Mouse (Mus musculus): ENCODE measurements around the gene Tbcel. TPM values are rescaled to one million over a fixed set of nuclear protein-coding genes. Genes with fewer than 3 reads are reported as not detected.
A peak's percentile ranks its signal among the peaks of the same experiment; 100 is the strongest.

The Tbcel gene
- total and polyA plus RNA-seq, 2 experiments: 22.2 to 34.3 TPM

DNA sequence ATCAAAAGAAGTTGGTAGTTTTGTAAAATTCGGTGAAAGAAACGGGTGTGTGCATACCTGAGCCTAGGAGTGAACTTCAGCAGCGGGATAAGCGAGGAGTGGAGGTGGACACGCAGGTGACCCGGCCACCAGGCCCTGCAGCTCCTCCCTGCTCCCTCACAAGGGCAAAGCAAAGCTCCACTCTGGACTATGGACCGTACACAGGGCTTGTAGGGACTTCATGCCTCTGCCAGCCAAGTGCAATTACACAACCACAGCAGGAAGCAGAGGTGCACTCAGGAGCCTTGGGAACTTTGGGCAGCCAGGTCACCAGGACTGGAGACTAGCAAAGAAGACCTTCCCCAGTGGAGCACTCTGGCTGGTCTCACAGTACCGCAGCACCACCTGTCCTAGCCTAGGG is 50.1 kb downstream of the Tbcel start:
- peaks cover 42% of the 10 kb centered on the region for H3K4me1 ChIP-seq (ENCODE audit: control insufficient read depth, insufficient read depth, low read length)
- peak; percentile 100 for DNase-seq (ENCODE audit: extremely low read depth, low read depth, low spot score)
- peak overlapping the region; percentile 81 for H3K27ac ChIP-seq (replicated peaks; ENCODE audit: insufficient read depth, low read depth, low read length)

GRCm38 (mm10) chr9:42454364-42454763 is 53.2 kb downstream of the Tbcel start:
- Histone ChIP-seq H3K9ac (ENCODE audit: low read depth, low read length) (no peak overlapping the region), H3K4me3 (ENCODE audit: insufficient read depth, low read depth, low read length) (no peak overlapping the region), H3K27ac (replicated peaks; ENCODE audit: insufficient read depth, low read depth, low read length) (no peak overlapping the region), H3K36me3 (ENCODE audit: control insufficient read depth, insufficient read depth, low read length) (peaks cover 20% of the 10 kb centered on the region), H3K4me1 (ENCODE audit: control insufficient read depth, insufficient read depth, low read length) (peaks cover 20% of the 10 kb centered on the region), H3K79me2 (ENCODE audit: control insufficient read depth, insufficient read depth, low read length) (peaks cover 8% of the 10 kb centered on the region; the same call in 1 of the 2 replicates), H3K27me3 (ENCODE audit: control insufficient read depth, insufficient read depth, low read length) (no peaks in the 10 kb centered on the region)
- WGBS: 97% methylated on average over 8 of the region's 8 CpGs
- no peak for DNase-seq (ENCODE audit: extremely low read depth, low read depth, low spot score)
- TF ChIP-seq POLR2A (IDR thresholded peaks at IDR 0.05; ENCODE audit: extremely low read depth, insufficient read depth, low read length) (no peak), CTCF (IDR thresholded peaks at IDR 0.05; ENCODE audit: low read depth, low read length) (no peak)

More for the DNA sequence above, 50.1 kb downstream of the Tbcel start:
- Histone ChIP-seq H3K27me3 (ENCODE audit: control insufficient read depth, insufficient read depth, low read length) (no peaks in the 10 kb centered on the region), H3K79me2 (ENCODE audit: control insufficient read depth, insufficient read depth, low read length) (peaks cover 8% of the 10 kb centered on the region; the same call in 1 of the 2 replicates), H3K9ac (ENCODE audit: low read depth, low read length) (no peak overlapping the region), H3K36me3 (ENCODE audit: control insufficient read depth, insufficient read depth, low read length) (no peaks in the 10 kb centered on the region), H3K4me3 (ENCODE audit: insufficient read depth, low read depth, low read length) (no peak overlapping the region)
- TF ChIP-seq CTCF (IDR thresholded peaks at IDR 0.05; ENCODE audit: low read depth, low read length) (no peak), POLR2A (IDR thresholded peaks at IDR 0.05; ENCODE audit: extremely low read depth, insufficient read depth, low read length) (0 out of 2 replicates have a peak, but pooled peaks have one; percentile 19)
- 22% methylated on average over 8 of the region's 8 CpGs for WGBS

GRCm38 (mm10) chr9:42449043-42449442 is 58.6 kb downstream of the Tbcel start:
- WGBS: 81% methylated on average over 6 of the region's 6 CpGs
- TF ChIP-seq POLR2A (IDR thresholded peaks at IDR 0.05; ENCODE audit: extremely low read depth, insufficient read depth, low read length) (no peak), CTCF (IDR thresholded peaks at IDR 0.05; ENCODE audit: low read depth, low read length) (no peak)
- DNase-seq (ENCODE audit: extremely low read depth, low read depth, low spot score): no peak
- H3K9ac ChIP-seq (ENCODE audit: low read depth, low read length): no peak overlapping the region
- H3K79me2 ChIP-seq (ENCODE audit: control insufficient read depth, insufficient read depth, low read length): peaks cover 6% of the 10 kb centered on the region; the same call in 1 of the 2 replicates
- H3K27me3 ChIP-seq (ENCODE audit: control insufficient read depth, insufficient read depth, low read length): no peaks in the 10 kb centered on the region
- H3K4me1 ChIP-seq (ENCODE audit: control insufficient read depth, insufficient read depth, low read length): no peaks in the 10 kb centered on the region
- H3K4me3 ChIP-seq (ENCODE audit: insufficient read depth, low read depth, low read length): no peak overlapping the region
- peaks cover 55% of the 10 kb centered on the region for H3K36me3 ChIP-seq (ENCODE audit: control insufficient read depth, insufficient read depth, low read length)
- H3K27ac ChIP-seq (replicated peaks; ENCODE audit: insufficient read depth, low read depth, low read length): no peak overlapping the region

DNA sequence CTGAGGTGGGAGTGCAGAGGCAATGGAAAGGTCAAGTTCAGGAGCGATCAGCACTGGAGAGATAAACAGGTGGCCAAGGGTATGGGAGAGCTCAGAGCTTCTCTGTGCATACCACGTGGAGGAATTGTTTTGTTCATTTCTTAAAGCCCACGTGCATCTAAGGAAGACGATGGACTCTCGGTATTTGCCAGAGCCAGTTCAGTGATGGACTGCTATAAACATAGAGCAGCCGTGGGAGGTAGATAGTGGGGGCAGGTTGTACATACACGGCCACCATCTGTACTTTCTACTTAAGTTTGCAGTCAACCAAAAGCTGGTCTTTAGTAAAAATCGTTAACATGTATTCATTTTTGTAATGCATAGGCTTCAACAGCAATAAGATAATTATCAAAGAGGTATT is 65.5 kb downstream of the Tbcel start:
- DNase-seq (ENCODE audit: extremely low read depth, low read depth, low spot score): no peak
- Histone ChIP-seq H3K27ac (replicated peaks; ENCODE audit: insufficient read depth, low read depth, low read length) (no peak overlapping the region), H3K4me3 (ENCODE audit: insufficient read depth, low read depth, low read length) (no peak overlapping the region), H3K79me2 (ENCODE audit: control insufficient read depth, insufficient read depth, low read length) (no peaks in the 10 kb centered on the region; the same call in 1 of the 2 replicates), H3K4me1 (ENCODE audit: control insufficient read depth, insufficient read depth, low read length) (peaks cover 2% of the 10 kb centered on the region; the same call in 1 of the 2 replicates), H3K27me3 (ENCODE audit: control insufficient read depth, insufficient read depth, low read length) (no peaks in the 10 kb centered on the region), H3K9ac (ENCODE audit: low read depth, low read length) (no peak overlapping the region), H3K36me3 (ENCODE audit: control insufficient read depth, insufficient read depth, low read length) (peaks cover 80% of the 10 kb centered on the region)
- TF ChIP-seq CTCF (IDR thresholded peaks at IDR 0.05; ENCODE audit: low read depth, low read length) (no peak), POLR2A (IDR thresholded peaks at IDR 0.05; ENCODE audit: extremely low read depth, insufficient read depth, low read length) (no peak)
- 93% methylated on average over 8 of the region's 8 CpGs for WGBS

DNA sequence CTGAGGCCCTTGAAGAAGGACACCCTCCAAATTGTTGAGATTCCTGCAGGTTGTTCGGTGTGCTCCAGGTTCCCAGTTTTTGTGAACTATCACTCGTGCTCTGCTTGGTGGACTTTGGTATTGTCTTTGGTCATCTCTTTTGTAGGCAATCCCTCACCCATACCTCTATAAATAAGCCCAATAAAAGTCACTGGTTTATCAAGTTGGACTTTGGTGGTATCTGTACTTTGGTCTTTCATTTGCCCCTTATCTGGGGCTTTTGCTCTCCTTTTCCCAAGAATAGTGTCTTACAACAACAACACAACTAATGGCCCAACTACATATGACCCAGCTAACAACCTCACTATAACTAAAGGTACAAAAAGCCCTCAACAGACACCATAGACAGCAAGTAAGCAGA is 66.4 kb downstream of the Tbcel start:
- DNase-seq (ENCODE audit: extremely low read depth, low read depth, low spot score): peak; percentile 66
- Histone ChIP-seq H3K4me3 (ENCODE audit: insufficient read depth, low read depth, low read length) (no peak overlapping the region), H3K27ac (replicated peaks; ENCODE audit: insufficient read depth, low read depth, low read length) (no peak overlapping the region), H3K36me3 (ENCODE audit: control insufficient read depth, insufficient read depth, low read length) (peaks cover 80% of the 10 kb centered on the region), H3K27me3 (ENCODE audit: control insufficient read depth, insufficient read depth, low read length) (no peaks in the 10 kb centered on the region), H3K4me1 (ENCODE audit: control insufficient read depth, insufficient read depth, low read length) (peaks cover 2% of the 10 kb centered on the region; the same call in 1 of the 2 replicates), H3K9ac (ENCODE audit: low read depth, low read length) (no peak overlapping the region), H3K79me2 (ENCODE audit: control insufficient read depth, insufficient read depth, low read length) (no peaks in the 10 kb centered on the region; the same call in 1 of the 2 replicates)
- TF ChIP-seq POLR2A (IDR thresholded peaks at IDR 0.05; ENCODE audit: extremely low read depth, insufficient read depth, low read length) (no peak), CTCF (IDR thresholded peaks at IDR 0.05; ENCODE audit: low read depth, low read length) (no peak)
- WGBS: 47% methylated on average over 2 of the region's 2 CpGs

GRCm38 (mm10) chr9:42439446-42439845 is 68.2 kb downstream of the Tbcel start:
- TF ChIP-seq CTCF (IDR thresholded peaks at IDR 0.05; ENCODE audit: low read depth, low read length): no peak
- TF ChIP-seq POLR2A (IDR thresholded peaks at IDR 0.05; ENCODE audit: extremely low read depth, insufficient read depth, low read length): no peak
- no peak overlapping the region for H3K27ac ChIP-seq (replicated peaks; ENCODE audit: insufficient read depth, low read depth, low read length)
- no peak for DNase-seq (ENCODE audit: extremely low read depth, low read depth, low spot score)
- no peak overlapping the region for H3K4me3 ChIP-seq (ENCODE audit: insufficient read depth, low read depth, low read length)
- no peaks in the 10 kb centered on the region; the same call in 1 of the 2 replicates for H3K79me2 ChIP-seq (ENCODE audit: control insufficient read depth, insufficient read depth, low read length)
- peaks cover 75% of the 10 kb centered on the region for H3K36me3 ChIP-seq (ENCODE audit: control insufficient read depth, insufficient read depth, low read length)
- WGBS: 90% methylated on average over 4 of the region's 4 CpGs
- H3K27me3 ChIP-seq (ENCODE audit: control insufficient read depth, insufficient read depth, low read length): no peaks in the 10 kb centered on the region
- H3K9ac ChIP-seq (ENCODE audit: low read depth, low read length): no peak overlapping the region
- peaks cover 2% of the 10 kb centered on the region; the same call in 1 of the 2 replicates for H3K4me1 ChIP-seq (ENCODE audit: control insufficient read depth, insufficient read depth, low read length)

Data from liver, adult 2 months (tissue).